Mouse (Mus musculus) fibroblast of lung, adult 2 months (primary cell): ENCODE measurements at regions not wholly inside any gene's neighbourhood (a gene's known extent, or its start where the extent isn't known, plus 50 kb on each side); places are given as distances from the start of the nearest gene placed in this dataset.
A peak's percentile ranks its signal among the peaks of the same experiment; 100 is the strongest.

Experiments
- DNase-seq: peaks from one replicate; pipeline ENCODE4 v3.0.0-alpha.2; 2011; ENCODE audit warnings: low read depth

- no peak for DNase-seq
These were observed 1381.5 kb downstream of the Defb40 start for GRCm38 (mm10) chr8:17596559-17596958.

DNA sequence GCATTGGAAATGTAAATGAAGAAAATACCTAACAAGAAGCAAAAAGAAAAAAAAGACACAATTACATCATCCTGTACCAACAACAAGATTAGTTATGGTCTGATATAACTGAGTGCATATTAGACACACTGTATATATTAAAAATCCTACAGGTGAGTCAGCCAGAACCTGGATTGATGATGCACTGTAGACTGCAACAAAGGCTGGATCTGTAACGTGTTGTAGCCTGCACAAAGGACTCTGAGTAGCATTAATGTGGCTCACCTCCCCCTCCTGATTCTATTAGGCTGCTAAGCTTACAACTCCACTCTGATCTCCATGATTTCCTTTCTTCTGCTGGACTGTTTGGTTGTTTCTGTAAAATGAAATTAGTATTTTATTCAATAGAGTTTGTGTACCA lies 1383.4 kb downstream of the Defb40 start:
- no peak for DNase-seq

- peak; percentile 51 for DNase-seq
These were observed 1387.9 kb downstream of the Defb40 start for GRCm38 (mm10) chr8:17590135-17590534.

DNA sequence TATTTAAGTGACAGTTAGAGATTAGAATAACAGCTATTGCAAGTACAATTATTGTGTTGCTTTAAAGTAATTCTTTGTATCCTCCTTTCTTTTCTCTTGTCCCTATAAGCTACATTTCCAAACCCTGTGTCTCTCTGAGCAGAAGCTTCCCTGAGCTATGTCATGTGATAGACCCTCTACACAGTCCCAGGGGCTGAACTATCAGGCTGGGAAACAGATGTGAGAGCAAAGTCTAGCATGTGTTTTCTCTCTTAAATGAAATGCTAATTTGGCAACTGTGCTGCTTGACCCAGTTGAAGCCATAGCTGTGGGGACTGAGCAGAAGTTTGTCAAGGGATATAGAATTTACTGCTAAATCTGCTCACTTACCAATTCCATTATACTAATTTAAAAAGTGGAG lies 1389.9 kb downstream of the Defb40 start:
- no peak for DNase-seq

DNA sequence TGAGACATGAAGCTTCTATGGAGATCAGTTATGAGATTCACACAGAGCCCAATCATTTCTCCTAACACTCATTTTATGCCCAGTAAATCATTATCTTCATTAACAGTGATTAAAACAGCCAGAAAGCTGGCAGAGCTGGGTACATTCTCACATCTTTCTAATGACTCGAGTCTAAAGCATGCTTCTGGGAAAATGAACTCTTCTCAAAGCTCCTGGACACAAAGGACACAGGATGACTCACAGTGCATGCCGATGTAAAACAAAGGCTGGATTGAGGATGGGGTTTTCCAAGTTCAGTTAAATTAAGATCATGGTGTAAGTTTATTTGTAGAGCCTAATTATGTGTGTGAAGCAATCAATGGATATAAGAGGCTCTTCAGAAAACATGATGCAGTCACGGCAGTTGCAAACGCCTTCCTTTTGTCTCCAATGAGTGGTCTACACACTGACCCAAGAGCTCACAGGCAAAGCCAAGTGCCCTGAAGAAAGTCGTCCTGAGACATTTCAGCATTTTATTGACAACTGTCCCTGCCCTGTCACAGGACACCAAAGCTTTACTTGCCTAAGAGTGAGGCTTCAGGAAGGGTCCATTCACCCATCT lies 1390.7 kb downstream of the Defb40 start:
- peak; percentile 31 for DNase-seq
